Mouse (Mus musculus) CH12.LX (cell line): Measurements from ENCODE around the gene Selenow.

Experiments used
- CHD1 ChIP-seq: IDR thresholded peaks from 2 replicates; pipeline ENCODE4 v1.6.1; 2012; ENCODE audit warnings: low read depth, low read length, improper control_type of control experiment, inconsistent platforms
- CTCF ChIP-seq, 2 experiments: IDR thresholded peaks in 1 of 2; conservative IDR thresholded peaks in 1 of 2; 2 replicates each; pipeline ENCODE4 v1.5.1; 2011 to 2012; ENCODE audit warnings: low read depth in 2 of 2, low read length in 2 of 2, improper control_type of control experiment in 1 of 2, inconsistent platforms in 1 of 2, mild to moderate bottlenecking in 1 of 2, moderate library complexity in 1 of 2
- EP300 ChIP-seq: IDR thresholded peaks from 2 replicates; pipeline ENCODE4 v1.6.1; 2011; ENCODE audit warnings: low read length, improper control_type of control experiment
- GABPA ChIP-seq: IDR thresholded peaks from 2 replicates; pipeline ENCODE4 v1.6.1; 2012; ENCODE audit warnings: low read depth, low read length, improper control_type of control experiment, inconsistent platforms; ENCODE audit not compliant: insufficient replicate concordance
- JUND ChIP-seq: conservative IDR thresholded peaks from 2 replicates; pipeline ENCODE4 v1.6.1; 2011; ENCODE audit warnings: low read depth, low read length, improper control_type of control experiment
- MAFK ChIP-seq: IDR thresholded peaks from 2 replicates; pipeline ENCODE4 v1.6.1; 2011; ENCODE audit warnings: low read length, improper control_type of control experiment; ENCODE audit not compliant: insufficient replicate concordance
- MAZ ChIP-seq: IDR thresholded peaks from 2 replicates; pipeline ENCODE4 v1.6.1; 2012; ENCODE audit warnings: low read depth, mild to moderate bottlenecking, inconsistent platforms, low read length, improper control_type of control experiment, moderate library complexity
- MEF2A ChIP-seq: IDR thresholded peaks from 2 replicates; pipeline ENCODE4 v1.6.1; 2014; ENCODE audit warnings: low read depth, mild to moderate bottlenecking, inconsistent platforms, low read length, improper control_type of control experiment, borderline replicate concordance
- MXI1 ChIP-seq: IDR thresholded peaks from 2 replicates; pipeline ENCODE4 v1.6.1; 2011; ENCODE audit warnings: mild to moderate bottlenecking, low read depth, low read length, improper control_type of control experiment
- POLR2A ChIP-seq: IDR thresholded peaks from 2 replicates; pipeline ENCODE4 v1.6.1; 2011; ENCODE audit warnings: low read depth, mild to moderate bottlenecking, improper control_type of control experiment, low read length
- SMC3 ChIP-seq: IDR thresholded peaks from 2 replicates; pipeline ENCODE4 v1.6.1; 2011; ENCODE audit warnings: low read depth, low read length, improper control_type of control experiment
- TBP ChIP-seq: conservative IDR thresholded peaks from 2 replicates; pipeline ENCODE4 v1.6.1; 2011; ENCODE audit warnings: low read depth, low read length, improper control_type of control experiment
- TCF12 ChIP-seq: IDR thresholded peaks from 2 replicates; pipeline ENCODE4 v1.6.1; 2014; ENCODE audit warnings: low read depth, mild to moderate bottlenecking, inconsistent platforms, low read length, improper control_type of control experiment
- ZC3H11A ChIP-seq: IDR thresholded peaks from 2 replicates; pipeline ENCODE4 v1.6.1; 2012; ENCODE audit warnings: low read depth, mild to moderate bottlenecking, inconsistent platforms, low read length, improper control_type of control experiment

DNA sequence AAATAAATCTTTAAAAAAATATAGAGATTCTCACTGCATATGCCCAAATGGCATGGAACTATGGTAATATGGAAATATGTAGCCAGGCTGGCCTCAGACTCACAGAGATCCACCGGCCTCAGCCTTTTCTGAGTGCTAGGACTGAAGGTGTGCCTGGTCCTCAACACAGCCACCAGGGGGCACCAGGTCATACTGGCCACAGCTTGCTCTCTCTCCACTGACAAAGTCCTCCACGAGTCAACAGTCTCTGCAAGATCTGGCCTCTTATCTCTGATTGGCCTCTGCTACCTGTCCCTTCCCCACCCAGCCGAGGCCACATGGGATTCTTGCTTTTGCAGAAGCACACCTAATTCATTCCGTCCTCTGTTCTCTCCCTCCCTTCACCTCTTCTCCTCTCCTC lies 7.7 kb upstream of the Selenow start:
- no peak for TF ChIP-seq POLR2A
- TF ChIP-seq CHD1: no peak
- TF ChIP-seq TCF12: no peak
- no peak for TF ChIP-seq MXI1
- no peak for TF ChIP-seq MEF2A
- no peak for TF ChIP-seq GABPA
- TF ChIP-seq ZC3H11A: no peak
- no peak for TF ChIP-seq JUND
- peak; percentile 44 to 85 for TF ChIP-seq CTCF (conservative IDR thresholded peaks at IDR 0.05 in 1 of 2, IDR thresholded peaks at IDR 0.05 in 1 of 2; ENCODE audit: low read depth in 2 of 2, low read length in 2 of 2)
- TF ChIP-seq MAFK: no peak
- no peak for TF ChIP-seq MAZ
- peak; percentile 78 for TF ChIP-seq SMC3
- no peak for TF ChIP-seq EP300
- TF ChIP-seq TBP: no peak
